Mouse (Mus musculus): ENCODE measurements around the gene Ndufa10.
"Not testable (repeated sequence)": the region's sequence is repeated elsewhere in the genome, so short reads cannot be mapped to it uniquely, and the experiment has no call there.

Ndufa10 gene

GRCm38 (mm10) chr1:92473165-92474041, at the start of gene Ndufa10:
Gene Ndufa10, minus strand, starts transcription at chr1:92473860.
- peak; percentile 97 to 99 for DNase-seq

GRCm38 (mm10) chr1:92521376-92521775, 47.7 kb upstream of the Ndufa10 start:
- peak; percentile 81 to 83 for DNase-seq

- no peak for DNase-seq
Observed at GRCm38 (mm10) chr1:92519046-92519445, 45.4 kb upstream of the Ndufa10 start.

- DNase-seq: no peak
Observed at GRCm38 (mm10) chr1:92518561-92518960, 44.9 kb upstream of the Ndufa10 start, which contains the start of gene Olfr1414. Gene Olfr1414, minus strand, starts transcription at chr1:92518661.

- no peak for DNase-seq
Observed at GRCm38 (mm10) chr1:92515390-92515789, 41.7 kb upstream of the Ndufa10 start.

- DNase-seq: not testable (repeated sequence)
Observed at GRCm38 (mm10) chr1:92511646-92512045, 38.0 kb upstream of the Ndufa10 start.

GRCm38 (mm10) chr1:92496001-92496400, 22.3 kb upstream of the Ndufa10 start, which contains the start of gene Olfr1415:
Gene Olfr1415, minus strand, starts transcription at chr1:92496101.
- no peak for DNase-seq

- DNase-seq: no peak
Observed at GRCm38 (mm10) chr1:92485013-92485412, 11.4 kb upstream of the Ndufa10 start, which contains the start of gene Olfr1416. Gene Olfr1416, minus strand, starts transcription at chr1:92485113.

GRCm38 (mm10) chr1:92474066-92474578, 462 bp upstream of the Ndufa10 start:
- no peak for DNase-seq

- no peak for DNase-seq
Observed at GRCm38 (mm10) chr1:92468891-92469290, 4.8 kb downstream of the Ndufa10 start.

- peak in 1 of 2 experiments; percentile 51 for DNase-seq
Observed at GRCm38 (mm10) chr1:92458416-92458815, 15.2 kb downstream of the Ndufa10 start.

GRCm38 (mm10) chr1:92457758-92458157, 15.9 kb downstream of the Ndufa10 start:
- DNase-seq: peak; percentile 53 to 75

- DNase-seq: peak in 1 of 2 experiments; percentile 44
Observed at GRCm38 (mm10) chr1:92453751-92454445, 19.8 kb downstream of the Ndufa10 start.

- DNase-seq: no peak
Observed at GRCm38 (mm10) chr1:92448293-92448692, 25.4 kb downstream of the Ndufa10 start.

- no peak for DNase-seq
Observed at GRCm38 (mm10) chr1:92441453-92442063, 32.1 kb downstream of the Ndufa10 start.

GRCm38 (mm10) chr1:92440066-92440750, 33.5 kb downstream of the Ndufa10 start:
- no peak for DNase-seq

GRCm38 (mm10) chr1:92437678-92438271, 35.9 kb downstream of the Ndufa10 start:
- peak; percentile 86 to 89 for DNase-seq

- peak; percentile 66 to 70 for DNase-seq
Observed at GRCm38 (mm10) chr1:92436831-92437321, 36.8 kb downstream of the Ndufa10 start.

GRCm38 (mm10) chr1:92434986-92435385, 38.7 kb downstream of the Ndufa10 start:
- no peak for DNase-seq

- DNase-seq: no peak
Observed at GRCm38 (mm10) chr1:92432791-92433190, 40.9 kb downstream of the Ndufa10 start.

- no peak for DNase-seq
Observed at GRCm38 (mm10) chr1:92432098-92432497, 41.6 kb downstream of the Ndufa10 start.

GRCm38 (mm10) chr1:92431420-92431819, 42.2 kb downstream of the Ndufa10 start:
- DNase-seq: no peak
